Mouse (Mus musculus) stomach, postnatal 0 days (tissue): Measurements from ENCODE around the gene 1190007I07Rik.

Source experiments
- CTCF ChIP-seq: IDR thresholded peaks from 2 replicates; pipeline ENCODE4 v1.5.1; 2016; ENCODE audit warnings: antibody characterized with exemption, low read depth, mild to moderate bottlenecking, moderate library complexity
- EP300 ChIP-seq: optimal IDR thresholded peaks from 2 replicates; pipeline ENCODE3; 2016; ENCODE audit warnings: antibody characterized with exemption

GRCm38 (mm10) chr10:82622671-82623552 lies at the start of gene 1190007I07Rik:
- TF ChIP-seq CTCF (peak; percentile 24; the same call in 1 of the 2 replicates), EP300 (no peak)
